Mouse (Mus musculus) ES-Bruce4 (cell line): ENCODE results near the gene Marveld1. TPM values are rescaled to one million over a fixed set of nuclear protein-coding genes. Genes with fewer than 3 reads are reported as not detected.

Source experiments
- H3K27ac ChIP-seq: 2 replicates; pipeline ENCODE4 v1.5.1; 2012; ENCODE audit warnings: low read length, inconsistent platforms; ENCODE audit not compliant: insufficient read depth
- H3K27me3 ChIP-seq: 2 replicates; pipeline ENCODE4 v1.6.1; 2012; ENCODE audit warnings: mild to moderate bottlenecking, low read length, inconsistent platforms; ENCODE audit not compliant: control insufficient read depth, poor library complexity, insufficient read depth, severe bottlenecking
- H3K36me3 ChIP-seq: 2 replicates; pipeline ENCODE4 v1.6.1; 2012; ENCODE audit warnings: inconsistent platforms, mild to moderate bottlenecking, low read length, moderate library complexity; ENCODE audit not compliant: control insufficient read depth, poor library complexity, insufficient read depth, severe bottlenecking
- H3K4me1 ChIP-seq: one replicate; pipeline ENCODE4 v1.8.1; 2011; ENCODE audit warnings: low read length; ENCODE audit not compliant: control insufficient read depth, insufficient read depth
- H3K4me3 ChIP-seq: 2 replicates; pipeline ENCODE4 v1.5.1; 2011; ENCODE audit warnings: low read depth, mild to moderate bottlenecking, low read length
- H3K9ac ChIP-seq: 2 replicates; pipeline ENCODE4 v1.6.1; 2012; ENCODE audit warnings: low read depth, mild to moderate bottlenecking, inconsistent platforms; ENCODE audit not compliant: poor library complexity, severe bottlenecking
- H3K9me3 ChIP-seq: replicated peaks from 2 replicates; pipeline ENCODE4 v1.6.1; 2012; ENCODE audit warnings: mild to moderate bottlenecking, low read length, inconsistent platforms; ENCODE audit not compliant: control insufficient read depth, poor library complexity, insufficient read depth, severe bottlenecking
- CTCF ChIP-seq: IDR thresholded peaks from one replicate; pipeline ENCODE4 v1.8.1; 2011; ENCODE audit warnings: low read depth, low read length
- EP300 ChIP-seq: IDR thresholded peaks from 2 replicates; pipeline ENCODE4 v1.6.1; 2011; ENCODE audit warnings: low read depth, low read length; ENCODE audit not compliant: insufficient read depth
- POLR2A ChIP-seq: IDR thresholded peaks from one replicate; pipeline ENCODE4 v1.8.1; 2011; ENCODE audit warnings: low read length; ENCODE audit not compliant: insufficient read depth
- polyA plus RNA-seq: library from polyadenylated mRNA; stranded (reverse); fragments of >200 nt; gene quantifications from 2 replicates; pipeline ENCODE4 v1.2.4, GENCODE M21; 2011; ENCODE audit warnings: low read depth; ENCODE audit not compliant: missing spikeins, insufficient read depth, insufficient read length

Marveld1 gene
- polyA plus RNA-seq = 15.0 and 17.7 TPM in 2 replicates

GRCm38 (mm10) chr19:42147170-42147768, at the start of gene Marveld1:
Gene Marveld1, plus strand, starts transcription at chr19:42147400.
- Histone ChIP-seq H3K36me3 (no peaks in the 10 kb centered on the region), H3K9ac (peak within 1 kb of the TSS; percentile 76), H3K4me1 (no peaks in the 10 kb centered on the region), H3K9me3 (no peaks in the 10 kb centered on the region), H3K4me3 (peak within 1 kb of the TSS; percentile 83), H3K27me3 (no peaks in the 10 kb centered on the region), H3K27ac (no peak within 1 kb of the TSS)
- no peak for TF ChIP-seq CTCF
- no peak for TF ChIP-seq POLR2A
- TF ChIP-seq EP300 = no peak

DNA sequence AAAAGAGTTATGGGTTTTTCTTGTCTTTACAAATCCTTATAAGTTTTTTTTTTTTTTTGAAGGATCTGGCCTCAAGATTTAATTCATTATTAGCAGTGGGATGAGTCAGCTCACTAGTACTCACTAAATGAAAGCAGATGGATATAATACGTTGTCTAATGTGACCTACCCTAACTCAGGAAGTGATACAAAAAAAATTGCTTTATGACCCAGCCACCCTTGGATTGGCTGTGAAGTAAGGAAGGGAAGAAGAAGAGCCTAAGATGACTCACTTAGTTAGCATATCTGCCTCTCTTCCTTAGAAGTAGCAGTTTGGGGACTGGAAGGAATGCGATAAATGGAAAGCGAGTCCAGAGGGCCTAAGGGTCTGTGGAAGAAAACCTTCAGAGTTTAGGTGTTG, 47.8 kb upstream of the Marveld1 start:
- no peak for TF ChIP-seq POLR2A
- no peak for TF ChIP-seq EP300
- TF ChIP-seq CTCF = no peak
- Histone ChIP-seq H3K4me3 (no peak overlapping the region), H3K9me3 (no peaks in the 10 kb centered on the region), H3K36me3 (peaks cover 13% of the 10 kb centered on the region), H3K27me3 (no peaks in the 10 kb centered on the region), H3K4me1 (peaks cover 2% of the 10 kb centered on the region), H3K9ac (no peak overlapping the region), H3K27ac (peak overlapping the region; percentile 47; the same call in 1 of the 2 replicates)

- H3K4me3 ChIP-seq = no peak overlapping the region
- H3K36me3 ChIP-seq = peaks cover 22% of the 10 kb centered on the region
- TF ChIP-seq EP300 = no peak
- TF ChIP-seq CTCF = no peak
- no peak for TF ChIP-seq POLR2A
- no peak overlapping the region for H3K9ac ChIP-seq
- peaks cover 2% of the 10 kb centered on the region for H3K4me1 ChIP-seq
- no peak overlapping the region for H3K27ac ChIP-seq
- H3K27me3 ChIP-seq = no peaks in the 10 kb centered on the region
- H3K9me3 ChIP-seq = no peaks in the 10 kb centered on the region
These were observed 42.5 kb upstream of the Marveld1 start for GRCm38 (mm10) chr19:42104681-42105080.

DNA sequence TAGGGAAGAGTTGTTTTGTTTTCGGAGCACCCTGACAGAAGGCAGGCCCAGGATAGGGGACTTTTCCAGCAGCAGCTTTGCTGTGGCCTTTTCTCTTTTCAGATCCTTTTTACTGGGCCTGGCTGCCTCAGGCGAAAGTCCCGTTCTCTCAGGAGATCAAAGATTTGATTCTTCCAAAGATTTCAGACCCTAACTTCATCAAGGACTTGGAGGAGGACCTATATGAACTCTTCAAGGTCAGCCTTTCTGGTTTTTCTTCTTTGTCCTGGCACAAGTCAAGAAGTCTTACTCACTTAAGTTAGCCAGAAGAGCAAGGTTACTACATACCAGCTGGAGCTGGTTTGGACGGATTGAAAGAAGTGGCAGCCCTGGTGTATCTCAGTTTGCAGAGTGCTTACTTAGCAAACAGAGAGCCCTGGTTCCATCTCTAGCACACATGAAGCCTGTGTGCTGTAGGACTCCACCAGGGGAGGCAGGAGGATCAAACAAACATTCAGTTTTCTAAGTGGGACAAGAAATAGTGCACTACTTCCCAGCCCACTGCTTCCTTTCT, 31.3 kb upstream of the Marveld1 start:
- H3K27me3 ChIP-seq = no peaks in the 10 kb centered on the region
- H3K9me3 ChIP-seq = no peaks in the 10 kb centered on the region
- TF ChIP-seq EP300 (no peak), POLR2A (no peak), CTCF (no peak)
- no peak overlapping the region for H3K9ac ChIP-seq
- H3K4me1 ChIP-seq = no peaks in the 10 kb centered on the region
- H3K27ac ChIP-seq = no peak overlapping the region
- peaks cover 42% of the 10 kb centered on the region for H3K36me3 ChIP-seq
- no peak overlapping the region for H3K4me3 ChIP-seq

GRCm38 (mm10) chr19:42118142-42118541, 29.1 kb upstream of the Marveld1 start:
- Histone ChIP-seq H3K9ac (no peak overlapping the region), H3K9me3 (no peaks in the 10 kb centered on the region), H3K4me1 (no peaks in the 10 kb centered on the region), H3K27ac (no peak overlapping the region), H3K27me3 (no peaks in the 10 kb centered on the region), H3K36me3 (peaks cover 48% of the 10 kb centered on the region), H3K4me3 (no peak overlapping the region)
- TF ChIP-seq EP300 (no peak), CTCF (no peak), POLR2A (no peak)

- no peaks in the 10 kb centered on the region for H3K9me3 ChIP-seq
- no peak overlapping the region for H3K4me3 ChIP-seq
- peaks cover 49% of the 10 kb centered on the region for H3K36me3 ChIP-seq
- TF ChIP-seq EP300 = no peak
- no peak for TF ChIP-seq POLR2A
- TF ChIP-seq CTCF = no peak
- H3K4me1 ChIP-seq = peaks cover under 1% of the 10 kb centered on the region
- H3K27me3 ChIP-seq = no peaks in the 10 kb centered on the region
- H3K9ac ChIP-seq = no peak overlapping the region
- H3K27ac ChIP-seq = no peak overlapping the region
These were observed 28.6 kb upstream of the Marveld1 start for GRCm38 (mm10) chr19:42118596-42118995.
